8 mouse cellular contexts compared by ENCODE assay signal in genomic region chr1:77513959-77514324, GRCm38 (mm10). TPM values are rescaled to one million over a fixed set of nuclear protein-coding genes. Genes with fewer than 3 reads are reported as not detected.
DNase-seq lines count a peak whose midpoint lies in the region; ATAC-seq and TF ChIP-seq lines count a peak whose summit lies in the region.

No protein-coding gene starts in this region.

- no peak for TF ChIP-seq POLR2A in embryonic fibroblast, embryonic 13.5 days (IDR thresholded peaks at IDR 0.05; ENCODE audit: low read depth, low read length)

- no peaks in the 10 kb centered on the region for H3K9me3 ChIP-seq in intestine, postnatal 0 days (ENCODE audit: control insufficient read depth)
- H3K9me3 ChIP-seq in neural tube, embryonic 14.5 days (ENCODE audit: control insufficient read depth, low read length), result no peaks in the 10 kb centered on the region

- WGBS in intestine, postnatal 0 days, result 2% methylated on average over 9 of the region's 9 CpGs
- WGBS in neural tube, embryonic 14.5 days, result 0% methylated on average over 9 of the region's 9 CpGs

- no peak for TF ChIP-seq CTCF in layer of hippocampus, adult 2 months (conservative IDR thresholded peaks at IDR 0.05)
- no peak for TF ChIP-seq CTCF in embryonic fibroblast, embryonic 13.5 days (IDR thresholded peaks at IDR 0.05; ENCODE audit: borderline replicate concordance, insufficient read depth, low read length)
- no peak for TF ChIP-seq CTCF in intestine, postnatal 0 days (IDR thresholded peaks at IDR 0.05; ENCODE audit: low read depth)

- no peaks in the 10 kb centered on the region for H3K36me3 ChIP-seq in intestine, postnatal 0 days (ENCODE audit: control insufficient read depth, insufficient read depth)
- no peaks in the 10 kb centered on the region for H3K36me3 ChIP-seq in neural tube, embryonic 14.5 days (ENCODE audit: control insufficient read depth, insufficient read depth, low read length)

- H3K4me1 ChIP-seq in embryonic fibroblast, embryonic 13.5 days (ENCODE audit: control insufficient read depth, insufficient read depth, low read length), result 0 out of 2 replicates have a peak, but pooled peaks cover 6% of the 10 kb centered on the region
- 0 out of 2 replicates have a peak, but pooled peaks cover 6% of the 10 kb centered on the region for H3K4me1 ChIP-seq in intestine, postnatal 0 days (replicated peaks; ENCODE audit: control insufficient read depth, insufficient read depth, low read length)
- H3K4me1 ChIP-seq in neural tube, embryonic 14.5 days (ENCODE audit: control insufficient read depth, insufficient read depth, low read length), result peaks cover 10% of the 10 kb centered on the region; the same call in 1 of the 2 replicates

- peak overlapping the region; percentile 96 for H3K4me2 ChIP-seq in intestine, postnatal 0 days (replicated peaks; ENCODE audit: low read depth)
- H3K4me2 ChIP-seq in neural tube, embryonic 14.5 days (ENCODE audit: low read depth, low read length), result peak overlapping the region; percentile 74

- H3K27ac ChIP-seq in layer of hippocampus, adult 2 months, result peak overlapping the region; percentile 94
- H3K27ac ChIP-seq in embryonic fibroblast, embryonic 13.5 days (ENCODE audit: insufficient read depth, low read length), result 0 out of 2 replicates have a peak overlapping the region, but pooled peaks have one; percentile 3
- no peak overlapping the region for H3K27ac ChIP-seq in intestine, postnatal 0 days (ENCODE audit: low read depth, low read length)
- H3K27ac ChIP-seq in neural tube, embryonic 14.5 days (ENCODE audit: low read depth, low read length), result peak overlapping the region; percentile 89

- ATAC-seq in intestine, postnatal 0 days, result no peak
- ATAC-seq in neural tube, embryonic 14.5 days (ENCODE audit: low read depth), result no peak

- H3K9ac ChIP-seq in intestine, postnatal 0 days (ENCODE audit: low read depth, low read length), result no peak overlapping the region
- peak overlapping the region; percentile 74 for H3K9ac ChIP-seq in neural tube, embryonic 14.5 days (replicated peaks; ENCODE audit: low read depth, low read length)

- H3K27me3 ChIP-seq in intestine, postnatal 0 days (replicated peaks; ENCODE audit: control insufficient read depth, insufficient read depth, low read length), result peaks cover 3% of the 10 kb centered on the region; the same call in 1 of the 2 replicates
- no peaks in the 10 kb centered on the region for H3K27me3 ChIP-seq in neural tube, embryonic 14.5 days (ENCODE audit: control insufficient read depth, insufficient read depth, low read length)

- H3K4me3 ChIP-seq in layer of hippocampus, adult 2 months, result peak overlapping the region; percentile 90
- H3K4me3 ChIP-seq in embryonic fibroblast, embryonic 13.5 days (ENCODE audit: insufficient read depth, low read length), result peak overlapping the region; percentile 63
- H3K4me3 ChIP-seq in intestine, postnatal 0 days (ENCODE audit: low read depth, low read length), result peak overlapping the region; percentile 69
- peak overlapping the region; percentile 62 for H3K4me3 ChIP-seq in neural tube, embryonic 14.5 days (ENCODE audit: low read depth, low read length)

- DNase-seq in layer of hippocampus, adult 2 months (ENCODE audit: low spot score in 2 of 2), result no peak
- no peak for DNase-seq in layer of hippocampus, postnatal 14 days (ENCODE audit: low spot score in 2 of 2)
- DNase-seq in layer of hippocampus, adult 9-11 months, result no peak
- no peak for DNase-seq in adrenal gland, adult 18-20 months (ENCODE audit: low spot score in 2 of 2)
- DNase-seq in yolk sac, embryonic 10.5 days (ENCODE audit: low spot score), result no peak

RNA-seq across cellular contexts. Expression of gene Epha4, which starts 0.9 kb away (rescaled TPM):
- total RNA-seq in layer of hippocampus, adult 2 months (2021), result 100 to 1,000 TPM; 334 to 340 TPM
- total RNA-seq in layer of hippocampus, postnatal 14 days (2021), result 100 to 1,000 TPM; 348 to 361 TPM
- polyA plus RNA-seq in embryonic fibroblast, embryonic 13.5 days (2011; ENCODE audit: insufficient read length, low read depth, missing spikeins), result 20.9 and 26.4 TPM in 2 replicates
- polyA plus RNA-seq in intestine, postnatal 0 days (2015; fragmentation: Nextera tagmentation; extraction: Ambion mirVana), result 1.5 and 2.1 TPM in 2 replicates
- polyA plus RNA-seq in neural tube, embryonic 14.5 days (2014; fragmentation: Nextera tagmentation; extraction: Ambion mirVana), result 41.8 and 45.9 TPM in 2 replicates
- 1 to 10 TPM; 2.5 to 2.8 TPM for total RNA-seq in adrenal gland, adult 18-20 months (2021)

Comparison
In these comparisons a context has a peak if more than half of its experiments do, and no peak if none do; other contexts are left out.
1. RNA of gene Epha4, which starts 0.9 kb away (total RNA-seq): 348 to 361 TPM in layer of hippocampus, postnatal 14 days and 334 to 340 TPM in layer of hippocampus, adult 2 months; 2.5 to 2.8 TPM in adrenal gland, adult 18-20 months; every median in the first group is over 10 times any median in the second.
2. Peak in every context shown above with its lines, with median percentiles within 50 percentile points of each other: H3K4me3 ChIP-seq.